Mouse (Mus musculus) embryo, embryonic 11.5 days (tissue): ENCODE results near the gene Grsf1.

ENCODE experiments used
- DNase-seq: peaks from one replicate; pipeline ENCODE4 v3.0.0-alpha.2; 2012; ENCODE audit warnings: low read depth, low spot score

Gene Grsf1

GRCm38 (mm10) chr5:88675443-88676387, at the start of gene Grsf1:
Gene Grsf1 (minus strand): TSS chr5:88676171.
- peak; percentile 81 for DNase-seq

DNA sequence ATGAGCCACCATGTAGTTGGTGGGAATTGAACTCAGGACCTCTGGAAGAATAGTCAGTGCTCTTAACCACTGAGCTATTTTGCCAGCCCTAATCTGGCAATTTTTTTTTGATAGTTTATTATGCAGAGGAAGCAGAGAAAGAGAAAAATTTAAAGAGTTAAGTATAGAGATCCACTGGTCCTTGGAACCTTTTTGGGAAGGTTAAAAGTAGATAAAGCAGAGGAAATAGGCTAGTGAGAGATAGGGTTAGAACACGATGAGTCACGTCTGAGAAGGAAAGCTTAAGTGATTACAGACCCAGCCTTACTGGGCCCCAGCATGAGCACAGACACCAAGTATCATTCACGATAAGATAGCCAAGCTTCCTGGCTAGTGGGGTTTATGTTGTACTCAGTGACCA, 48.1 kb upstream of the Grsf1 start:
- no peak for DNase-seq

DNA sequence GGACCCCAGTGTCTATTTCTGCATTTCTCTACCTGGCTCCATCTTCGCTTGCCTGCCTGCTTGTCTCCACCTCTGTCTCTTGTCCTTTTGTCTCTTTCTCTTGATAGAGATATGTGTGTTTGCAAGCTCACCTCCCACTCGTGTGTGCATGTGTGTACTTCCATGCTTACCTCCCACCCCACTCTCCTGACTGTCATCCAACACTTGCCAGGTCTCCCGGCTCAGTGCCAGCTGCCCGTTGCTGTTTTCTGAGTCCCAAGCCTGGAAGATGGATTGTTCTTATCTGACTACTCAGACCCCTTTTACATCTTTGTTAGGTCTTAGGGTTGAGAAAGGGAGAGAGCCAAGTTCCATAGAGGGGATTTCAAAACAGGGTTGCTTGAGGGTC, 46.2 kb upstream of the Grsf1 start:
- DNase-seq = no peak

DNA sequence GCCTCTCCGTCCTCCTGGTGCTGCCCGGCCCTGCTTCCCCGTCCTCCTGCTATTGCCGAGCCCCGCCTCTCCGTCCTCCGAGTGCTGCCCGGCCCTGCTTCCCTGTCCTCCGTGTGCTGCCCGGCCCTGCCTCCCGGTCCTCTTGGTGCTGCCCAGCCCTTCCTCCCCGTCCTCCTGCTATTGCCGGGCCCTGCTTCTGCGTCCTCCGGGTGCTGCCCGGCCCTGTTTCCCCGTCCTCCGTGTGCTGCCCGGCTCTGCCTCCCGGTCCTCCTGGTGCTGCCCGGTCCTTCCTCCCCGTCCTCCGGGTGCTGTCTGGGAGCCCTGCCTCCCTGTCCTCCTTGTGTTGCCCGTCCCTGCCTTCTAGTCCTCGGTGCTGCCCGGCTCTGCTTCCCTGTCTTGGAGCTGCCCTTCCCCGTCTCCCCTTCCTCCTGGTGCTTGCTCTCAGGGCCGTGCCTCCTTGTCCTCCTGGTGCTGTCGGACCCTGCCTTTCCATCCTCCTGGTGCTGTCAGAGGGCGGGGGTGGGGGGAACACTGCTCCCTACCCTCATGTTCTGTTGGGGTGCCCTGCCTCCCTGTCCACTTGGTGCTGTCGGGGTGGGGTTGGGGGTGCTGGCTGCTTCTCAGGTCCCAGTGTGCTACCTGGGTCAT, 45.7 kb upstream of the Grsf1 start:
- no peak for DNase-seq

DNA sequence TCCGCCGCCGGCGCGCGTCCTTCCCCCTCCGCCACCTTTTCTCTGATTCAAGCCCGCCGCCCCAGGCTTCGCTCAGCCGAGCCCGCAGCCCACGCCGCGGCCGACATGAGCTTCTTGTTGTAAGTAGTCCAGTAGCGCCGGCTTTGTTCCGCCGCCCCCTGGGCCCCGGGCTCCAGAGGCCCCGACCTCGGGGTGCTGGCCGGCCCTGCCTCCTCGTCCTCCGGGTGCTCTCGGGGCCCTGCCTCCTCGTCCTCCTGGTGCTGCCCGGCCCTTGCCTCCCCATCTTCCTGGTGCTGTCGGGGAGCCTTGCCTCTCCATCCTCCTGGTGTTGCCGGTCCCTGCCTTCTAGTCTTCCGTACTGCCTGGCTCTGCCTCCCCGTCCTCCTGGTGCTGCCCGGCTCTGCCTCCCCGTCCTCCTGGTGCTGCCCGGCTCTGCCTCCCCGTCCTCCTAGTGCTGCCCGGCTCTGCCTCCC, 45.1 kb upstream of the Grsf1 start:
- no peak for DNase-seq

- DNase-seq = peak; percentile 96
These were observed 44.4 kb upstream of the Grsf1 start, which contains the start of gene Mob1b for GRCm38 (mm10) chr5:88720116-88721002. Gene Mob1b (plus strand): TSS chr5:88720855.

DNA sequence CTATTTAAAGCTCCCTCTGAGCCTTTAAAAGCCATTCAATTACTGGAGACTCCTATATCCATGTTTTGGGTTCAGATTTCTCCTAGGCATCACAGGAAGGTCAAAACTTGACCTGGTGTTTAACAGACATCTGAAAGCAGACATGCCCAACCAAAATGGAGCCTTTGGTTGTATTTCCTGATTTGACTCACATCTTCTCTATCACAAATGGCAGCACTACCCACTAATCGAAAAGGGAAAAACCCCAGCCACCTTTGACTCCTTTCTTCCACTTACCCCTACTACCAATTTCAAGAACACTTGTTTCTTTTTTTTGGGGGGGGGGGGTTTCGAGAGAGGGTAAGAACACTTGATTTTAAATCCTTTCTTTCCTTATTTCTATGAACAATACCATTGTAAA, 41.0 kb upstream of the Grsf1 start:
- no peak for DNase-seq

DNA sequence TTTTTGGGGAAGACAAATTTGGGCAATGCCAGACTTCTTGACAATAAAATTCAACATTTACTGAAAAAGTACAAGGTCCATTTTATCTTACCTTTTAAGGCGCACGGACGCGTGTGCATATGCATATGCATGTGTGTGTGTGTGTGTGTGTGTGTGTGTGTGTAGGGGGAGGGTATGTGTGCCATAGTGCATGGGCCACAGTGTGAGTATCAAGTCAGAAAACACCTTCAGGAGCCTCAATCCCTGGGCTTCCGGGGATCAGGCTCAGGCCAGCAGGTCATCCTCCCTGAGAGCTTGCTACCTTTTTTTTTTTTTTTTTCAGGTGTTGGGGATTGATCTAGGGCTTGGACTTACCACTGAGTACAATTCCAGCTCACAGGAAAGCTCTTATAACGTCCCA, 36.4 kb upstream of the Grsf1 start:
- DNase-seq = no peak

GRCm38 (mm10) chr5:88711618-88712224, 35.8 kb upstream of the Grsf1 start:
- no peak for DNase-seq

- no peak for DNase-seq
These were observed 35.2 kb upstream of the Grsf1 start for GRCm38 (mm10) chr5:88711128-88711527.

DNA sequence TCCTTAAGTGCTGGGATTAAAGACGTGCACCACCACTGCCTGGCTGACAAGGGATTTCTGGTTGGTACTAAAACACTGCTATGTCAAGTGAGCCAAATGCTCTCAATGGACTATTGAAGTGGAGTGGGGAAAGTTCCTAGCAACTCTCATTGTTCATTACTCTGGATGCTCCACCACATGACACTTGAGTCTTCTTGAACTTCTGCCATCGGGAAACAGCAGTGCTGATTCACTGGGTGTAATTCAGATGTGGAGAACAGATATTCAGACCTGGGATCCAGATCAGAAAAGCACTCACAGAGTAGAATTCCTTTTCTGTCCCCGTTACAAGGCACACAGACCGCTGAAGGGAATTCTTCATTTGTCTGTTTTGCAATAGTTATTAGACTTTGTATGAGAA, 27.6 kb upstream of the Grsf1 start:
- no peak for DNase-seq

DNA sequence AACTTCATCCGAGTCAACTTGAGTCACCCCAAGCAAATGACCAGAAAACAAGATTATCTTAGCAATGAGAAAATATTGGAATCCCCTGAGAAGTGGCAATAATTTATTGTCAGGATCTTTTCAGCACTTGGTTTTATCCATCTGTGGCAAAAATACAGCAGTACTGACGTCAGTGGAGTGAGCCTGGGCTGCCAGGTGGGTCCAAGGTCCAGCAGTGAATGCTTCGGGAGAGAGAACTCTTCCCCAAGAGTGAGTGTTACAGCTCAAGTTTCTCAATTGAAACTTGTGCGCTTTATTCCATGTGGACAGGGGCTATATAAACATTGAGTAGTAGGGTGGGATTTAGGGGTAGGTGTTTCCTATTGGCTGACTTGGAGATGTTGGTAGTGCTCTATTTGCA, 26.1 kb upstream of the Grsf1 start:
- no peak for DNase-seq

GRCm38 (mm10) chr5:88699251-88699913, 23.4 kb upstream of the Grsf1 start:
- no peak for DNase-seq

GRCm38 (mm10) chr5:88697291-88697690, 21.3 kb upstream of the Grsf1 start:
- DNase-seq = no peak

DNA sequence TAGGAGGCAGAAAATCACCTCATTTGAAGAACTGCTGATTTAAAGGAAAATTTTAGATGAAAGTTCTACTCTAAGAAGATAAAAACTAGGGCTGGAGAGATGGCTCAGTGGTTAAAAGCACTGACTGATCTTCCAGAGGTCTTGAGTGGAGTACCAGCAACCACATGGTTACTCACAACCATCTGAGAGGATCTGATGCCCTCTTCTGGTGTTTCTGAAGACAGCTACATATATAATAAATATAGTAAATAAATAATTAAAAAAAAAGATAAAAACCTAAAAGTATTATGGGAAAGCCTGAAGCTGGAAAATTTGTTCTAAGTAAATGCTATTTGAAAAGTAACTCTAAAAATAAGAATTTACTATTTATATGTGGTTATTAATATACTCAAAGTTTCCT, 17.1 kb upstream of the Grsf1 start:
- DNase-seq = no peak

- no peak for DNase-seq
These were observed 16.6 kb upstream of the Grsf1 start for GRCm38 (mm10) chr5:88692586-88692985.

DNA sequence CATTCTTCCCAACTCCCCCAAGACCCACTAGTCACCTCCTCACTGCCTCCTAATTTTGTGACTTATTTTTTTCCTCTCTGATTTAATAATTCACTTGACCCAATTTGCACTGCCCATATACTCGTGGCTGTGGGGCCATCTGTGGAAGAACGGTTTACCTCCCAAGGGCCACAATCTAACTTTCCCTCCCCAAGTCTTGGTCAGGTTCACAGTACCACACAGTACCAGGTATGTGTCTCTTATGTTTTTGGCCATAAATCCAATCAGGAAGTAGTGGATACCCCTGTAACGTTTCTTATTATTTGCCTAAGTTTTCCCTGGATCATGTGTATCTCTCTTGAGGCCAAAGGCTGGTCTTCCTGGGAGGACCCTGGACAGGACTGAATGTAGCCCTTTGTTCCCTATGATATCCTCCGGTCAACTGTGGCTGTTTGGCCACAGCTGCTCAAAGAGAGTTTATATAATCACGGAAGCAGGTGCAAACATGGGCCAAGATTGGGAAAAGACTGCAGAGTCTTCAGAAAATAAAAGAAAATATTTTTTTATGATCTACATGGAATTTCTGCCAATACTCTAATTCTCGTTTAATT, 15.6 kb upstream of the Grsf1 start:
- DNase-seq = no peak

GRCm38 (mm10) chr5:88690681-88691505, 14.9 kb upstream of the Grsf1 start:
- DNase-seq = no peak

DNA sequence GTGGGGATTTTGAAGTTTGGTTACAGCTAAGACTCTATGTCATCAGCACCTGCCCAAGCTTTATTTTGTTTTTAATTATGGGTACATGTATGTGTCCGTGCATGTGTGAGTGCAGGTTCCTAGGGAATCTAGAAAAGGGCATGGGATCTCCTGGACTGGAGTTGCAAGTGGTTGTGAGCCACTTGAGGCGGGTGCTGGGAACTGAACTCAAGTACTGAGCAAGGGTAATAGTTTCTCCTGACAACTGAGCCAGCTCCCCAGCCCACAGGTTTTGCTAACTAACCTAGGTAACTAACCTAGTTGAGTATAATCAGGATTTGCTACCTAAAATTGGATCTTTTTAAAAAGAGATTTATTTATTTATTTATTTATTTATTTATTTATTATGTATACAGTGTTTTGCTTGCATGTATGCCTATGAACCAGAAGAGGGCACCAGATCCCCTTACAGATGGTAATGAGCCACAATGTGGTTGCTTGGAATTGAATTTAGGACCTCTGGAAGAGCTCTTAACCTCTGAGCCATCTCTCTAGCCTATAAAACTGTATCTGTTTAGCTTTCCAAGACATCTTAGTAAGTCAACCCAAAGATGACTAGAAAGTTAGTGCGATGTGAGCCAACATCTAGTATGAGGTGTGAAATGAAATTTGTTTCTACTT, 13.4 kb upstream of the Grsf1 start:
- DNase-seq = peak; percentile 34
